ENCODE assay signal across 9 mouse cellular contexts in the genomic region with DNA sequence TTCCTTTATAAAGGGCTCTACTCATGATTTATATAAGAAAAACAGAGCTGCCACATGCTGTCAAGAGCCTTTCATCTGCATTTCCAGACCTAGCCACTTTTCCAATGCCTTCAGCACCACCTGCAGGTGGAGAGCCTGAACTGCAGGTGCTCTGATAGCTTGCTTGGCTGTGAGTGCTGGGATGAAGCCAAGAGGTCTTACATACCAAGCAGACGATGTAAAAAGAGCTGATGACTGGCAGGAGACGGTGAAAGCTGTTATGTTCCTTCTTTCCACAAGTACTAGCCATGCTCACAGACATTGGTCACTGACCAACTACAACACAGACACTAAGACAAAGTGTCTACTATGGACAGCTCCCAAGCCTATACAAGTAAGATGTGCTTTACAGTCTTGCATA. TPM values are rescaled to one million over a fixed set of nuclear protein-coding genes. Genes with fewer than 3 reads are reported as not detected.
DNase-seq lines count a peak whose midpoint lies in the region; ATAC-seq and TF ChIP-seq lines count a peak whose summit lies in the region.
"Had no signal": no experiment of that assay in that cellular context is flagged by ENCODE, and none has a peak within 500 bp of the region (broad histone marks: within the 10 kb centered on the region; RNA-seq: fewer than 3 reads in every experiment).

No protein-coding gene starts in this region.

- peak; percentile 85 for TF ChIP-seq CTCF in C2C12 (IDR thresholded peaks at IDR 0.05; ENCODE audit: control insufficient read depth, insufficient read depth, insufficient read length)
- TF ChIP-seq CTCF in embryonic fibroblast, embryonic 13.5 days (IDR thresholded peaks at IDR 0.05; ENCODE audit: borderline replicate concordance, insufficient read depth, low read length): peak; percentile 89
- peak; percentile 99 for TF ChIP-seq CTCF in stomach, postnatal 0 days (IDR thresholded peaks at IDR 0.05; ENCODE audit: low read depth)

- DNase-seq in adrenal gland, postnatal 4 days (ENCODE audit: low spot score in 2 of 2): peak; percentile 67 to 73
- peak; percentile 88 for DNase-seq in heart, embryonic 10.5 days (ENCODE audit: low spot score)
- peak; percentile 94 for DNase-seq in limb, embryonic 14.5 days (ENCODE audit: low spot score)
- peak; percentile 79 for DNase-seq in neural tube, embryonic 10.5 days (ENCODE audit: extremely low spot score, low spot score)
- DNase-seq in stomach, postnatal 0 days (ENCODE audit: low spot score): peak; percentile 88

- no peak overlapping the region for H3K27ac ChIP-seq in embryonic fibroblast, embryonic 13.5 days (ENCODE audit: insufficient read depth, low read length)
- no peak overlapping the region for H3K27ac ChIP-seq in heart, embryonic 10.5 days
- H3K27ac ChIP-seq in kidney, embryonic 14.5 days (ENCODE audit: low read depth, low read length): no peak overlapping the region
- no peak overlapping the region for H3K27ac ChIP-seq in limb, embryonic 14.5 days (replicated peaks; ENCODE audit: low read depth, low read length)
- no peak overlapping the region for H3K27ac ChIP-seq in stomach, postnatal 0 days (replicated peaks)
- H3K27ac ChIP-seq: embryonic facial prominence, embryonic 13.5 days had no signal

- TF ChIP-seq POLR2A in embryonic fibroblast, embryonic 13.5 days (IDR thresholded peaks at IDR 0.05; ENCODE audit: low read depth, low read length): no peak
- no peak; the same call in 1 of the 2 replicates for TF ChIP-seq POLR2A in limb, embryonic 14.5 days (IDR thresholded peaks at IDR 0.05; ENCODE audit: borderline replicate concordance, extremely low read depth, insufficient read depth, insufficient read length)

- H3K79me2 ChIP-seq in C2C12 (ENCODE audit: control insufficient read depth, insufficient read depth): peaks cover 96% of the 10 kb centered on the region

- no peak overlapping the region for H3K4me3 ChIP-seq in C2C12 (ENCODE audit: insufficient read depth, poor library complexity, severe bottlenecking)
- H3K4me3 ChIP-seq in embryonic fibroblast, embryonic 13.5 days (ENCODE audit: insufficient read depth, low read length): no peak overlapping the region
- no peak overlapping the region for H3K4me3 ChIP-seq in heart, embryonic 10.5 days
- no peak overlapping the region for H3K4me3 ChIP-seq in kidney, embryonic 14.5 days (ENCODE audit: low read length)
- no peak overlapping the region for H3K4me3 ChIP-seq in limb, embryonic 14.5 days (replicated peaks; ENCODE audit: low read length)
- H3K4me3 ChIP-seq in stomach, postnatal 0 days (ENCODE audit: low read depth, low read length): no peak overlapping the region
- H3K4me3 ChIP-seq: embryonic facial prominence, embryonic 13.5 days had no signal

- H3K9me3 ChIP-seq in heart, embryonic 10.5 days: no peaks in the 10 kb centered on the region
- H3K9me3 ChIP-seq in kidney, embryonic 14.5 days (ENCODE audit: control insufficient read depth, low read length): no peaks in the 10 kb centered on the region
- H3K9me3 ChIP-seq in limb, embryonic 14.5 days (ENCODE audit: control insufficient read depth, low read length): no peaks in the 10 kb centered on the region
- no peaks in the 10 kb centered on the region for H3K9me3 ChIP-seq in stomach, postnatal 0 days (ENCODE audit: control insufficient read depth, low read length)
- H3K9me3 ChIP-seq: embryonic facial prominence, embryonic 13.5 days had no signal

- peaks cover 51% of the 10 kb centered on the region for H3K36me3 ChIP-seq in C2C12 (ENCODE audit: control insufficient read depth, insufficient read depth)
- H3K36me3 ChIP-seq in heart, embryonic 10.5 days: peaks cover 30% of the 10 kb centered on the region
- H3K36me3 ChIP-seq in kidney, embryonic 14.5 days (ENCODE audit: control insufficient read depth, insufficient read depth, low read length): peaks cover 11% of the 10 kb centered on the region; the same call in 1 of the 2 replicates
- H3K36me3 ChIP-seq in limb, embryonic 14.5 days (ENCODE audit: control insufficient read depth, insufficient read depth, low read length): peaks cover 24% of the 10 kb centered on the region
- peaks cover 2% of the 10 kb centered on the region for H3K36me3 ChIP-seq in stomach, postnatal 0 days (ENCODE audit: control insufficient read depth, insufficient read depth, low read length)

- no peaks in the 10 kb centered on the region for H3K27me3 ChIP-seq in C2C12 (ENCODE audit: control insufficient read depth, insufficient read depth, insufficient read length)
- no peaks in the 10 kb centered on the region for H3K27me3 ChIP-seq in heart, embryonic 10.5 days (ENCODE audit: insufficient read depth, poor library complexity, severe bottlenecking)
- H3K27me3 ChIP-seq in kidney, embryonic 14.5 days (ENCODE audit: control insufficient read depth, insufficient read depth, low read length): no peaks in the 10 kb centered on the region
- no peaks in the 10 kb centered on the region for H3K27me3 ChIP-seq in limb, embryonic 14.5 days (ENCODE audit: control insufficient read depth, insufficient read depth, low read length)
- no peaks in the 10 kb centered on the region for H3K27me3 ChIP-seq in stomach, postnatal 0 days (ENCODE audit: control insufficient read depth, insufficient read depth, low read length)
- H3K27me3 ChIP-seq: embryonic facial prominence, embryonic 13.5 days had no signal

- 7% methylated on average over 2 of the region's 2 CpGs for WGBS in heart, embryonic 10.5 days
- 11% methylated on average over 2 of the region's 2 CpGs for WGBS in kidney, embryonic 14.5 days
- WGBS in limb, embryonic 14.5 days: 0% methylated on average over 2 of the region's 2 CpGs
- 0% methylated on average over 2 of the region's 2 CpGs for WGBS in stomach, postnatal 0 days

- no peak overlapping the region for H3ac ChIP-seq in C2C12 (ENCODE audit: control insufficient read depth, insufficient read length, low read depth)

- no peak overlapping the region for H3K9ac ChIP-seq in kidney, embryonic 14.5 days (ENCODE audit: low read depth, low read length)
- no peak overlapping the region for H3K9ac ChIP-seq in limb, embryonic 14.5 days (ENCODE audit: low read depth, low read length, severe bottlenecking)
- H3K9ac ChIP-seq in stomach, postnatal 0 days (ENCODE audit: low read length): no peak overlapping the region
- H3K9ac ChIP-seq: embryonic facial prominence, embryonic 13.5 days had no signal

- no peak for TF ChIP-seq EP300 in stomach, postnatal 0 days (optimal IDR thresholded peaks at IDR 0.05)

- peaks cover 6% of the 10 kb centered on the region for H3K4me1 ChIP-seq in embryonic fibroblast, embryonic 13.5 days (ENCODE audit: control insufficient read depth, insufficient read depth, low read length)
- H3K4me1 ChIP-seq in heart, embryonic 10.5 days: peaks cover 10% of the 10 kb centered on the region
- peaks cover 6% of the 10 kb centered on the region; the same call in 1 of the 2 replicates for H3K4me1 ChIP-seq in kidney, embryonic 14.5 days (ENCODE audit: control insufficient read depth, insufficient read depth, low read length)
- H3K4me1 ChIP-seq in limb, embryonic 14.5 days (ENCODE audit: control insufficient read depth, insufficient read depth, low read length): peaks cover 9% of the 10 kb centered on the region; the same call in 1 of the 2 replicates
- H3K4me1 ChIP-seq in stomach, postnatal 0 days (replicated peaks; ENCODE audit: control insufficient read depth, insufficient read depth): no peaks in the 10 kb centered on the region

- peaks cover 68% of the 10 kb centered on the region for H3K79me3 ChIP-seq in C2C12 (ENCODE audit: low read depth)

- peak; percentile 63 for ATAC-seq in kidney, embryonic 14.5 days (ENCODE audit: low FRiP score, low TSS enrichment)
- peak; percentile 69 for ATAC-seq in limb, embryonic 14.5 days (ENCODE audit: low FRiP score, low read depth)
- peak; percentile 53 for ATAC-seq in stomach, postnatal 0 days (ENCODE audit: low FRiP score, low TSS enrichment)

- no peak overlapping the region for H3K4me2 ChIP-seq in kidney, embryonic 14.5 days (replicated peaks; ENCODE audit: low read depth, low read length)
- H3K4me2 ChIP-seq in limb, embryonic 14.5 days (replicated peaks; ENCODE audit: low read depth, low read length, severe bottlenecking): no peak overlapping the region
- no peak overlapping the region for H3K4me2 ChIP-seq in stomach, postnatal 0 days (replicated peaks; ENCODE audit: low read depth)
- H3K4me2 ChIP-seq: embryonic facial prominence, embryonic 13.5 days had no signal

RNA-seq across cellular contexts. Expression of gene A730071L15Rik, which starts 12.0 kb away (rescaled TPM):
- polyA plus RNA-seq in C2C12 (2012; fragmentation: generic; extraction: Trizol): 0.08 TPM
- under 1 TPM in 1 of 2 experiments, not detected in 1; 0.31 TPM for total RNA-seq in adrenal gland, postnatal 4 days (2021)
- polyA plus RNA-seq in embryonic fibroblast, embryonic 13.5 days (2011; ENCODE audit: insufficient read length, low read depth, missing spikeins): 0.30 TPM in 1 of 2 replicates, not detected in the other
- polyA plus RNA-seq in heart, embryonic 10.5 days (2016; fragmentation: Nextera tagmentation; extraction: Ambion mirVana): 0.14 and 0.43 TPM in 2 replicates
- 0.74 and 0.89 TPM in 2 replicates for polyA plus RNA-seq in kidney, embryonic 14.5 days (2014; fragmentation: Nextera tagmentation; extraction: Ambion mirVana)
- 0.23 and 0.30 TPM in 2 replicates for polyA plus RNA-seq in limb, embryonic 14.5 days (2012; rRNA removed)
- 0.48 and 0.76 TPM in 2 replicates for polyA plus RNA-seq in limb, embryonic 14.5 days (2014; fragmentation: Nextera tagmentation; extraction: Ambion mirVana)
- polyA plus RNA-seq in stomach, postnatal 0 days (2015; fragmentation: Nextera tagmentation; extraction: Ambion mirVana): 0.27 and 0.33 TPM in 2 replicates

RNA-seq across cellular contexts. Expression of gene Nudcd3, which starts 12.3 kb away (rescaled TPM):
- polyA plus RNA-seq in C2C12 (2012; fragmentation: generic; extraction: Trizol): 56.1 TPM
- 10 to 100 TPM; 57.8 to 59.0 TPM for total RNA-seq in adrenal gland, postnatal 4 days (2021)
- 37.9 and 40.5 TPM in 2 replicates for polyA plus RNA-seq in embryonic fibroblast, embryonic 13.5 days (2011; ENCODE audit: insufficient read length, low read depth, missing spikeins)
- polyA plus RNA-seq in heart, embryonic 10.5 days (2016; fragmentation: Nextera tagmentation; extraction: Ambion mirVana): 37.1 and 37.4 TPM in 2 replicates
- polyA plus RNA-seq in kidney, embryonic 14.5 days (2014; fragmentation: Nextera tagmentation; extraction: Ambion mirVana): 32.7 and 36.0 TPM in 2 replicates
- 45.9 and 51.6 TPM in 2 replicates for polyA plus RNA-seq in limb, embryonic 14.5 days (2012; rRNA removed)
- 32.1 and 38.5 TPM in 2 replicates for polyA plus RNA-seq in limb, embryonic 14.5 days (2014; fragmentation: Nextera tagmentation; extraction: Ambion mirVana)
- polyA plus RNA-seq in stomach, postnatal 0 days (2015; fragmentation: Nextera tagmentation; extraction: Ambion mirVana): 22.1 and 23.3 TPM in 2 replicates

RNA-seq across cellular contexts. Expression of gene Npc1l1, which starts 42.1 kb away (rescaled TPM):
- polyA plus RNA-seq in C2C12 (2012; fragmentation: generic; extraction: Trizol): 0.01 TPM
- total RNA-seq in adrenal gland, postnatal 4 days (2021): under 1 TPM in 1 of 2 experiments, not detected in 1; 0.06 TPM
- polyA plus RNA-seq in embryonic fibroblast, embryonic 13.5 days (2011; ENCODE audit: insufficient read length, low read depth, missing spikeins): not detected in 2 replicates
- 0.06 TPM in 1 of 2 replicates, not detected in the other for polyA plus RNA-seq in heart, embryonic 10.5 days (2016; fragmentation: Nextera tagmentation; extraction: Ambion mirVana)
- 0.05 and 0.11 TPM in 2 replicates for polyA plus RNA-seq in kidney, embryonic 14.5 days (2014; fragmentation: Nextera tagmentation; extraction: Ambion mirVana)
- polyA plus RNA-seq in limb, embryonic 14.5 days (2012; rRNA removed): 0.23 and 0.46 TPM in 2 replicates
- polyA plus RNA-seq in limb, embryonic 14.5 days (2014; fragmentation: Nextera tagmentation; extraction: Ambion mirVana): 0.15 and 0.25 TPM in 2 replicates
- polyA plus RNA-seq in stomach, postnatal 0 days (2015; fragmentation: Nextera tagmentation; extraction: Ambion mirVana): 1.5 TPM in 2 replicates
